ENCODE assay signal across 20 mouse cellular contexts in the genomic region with DNA sequence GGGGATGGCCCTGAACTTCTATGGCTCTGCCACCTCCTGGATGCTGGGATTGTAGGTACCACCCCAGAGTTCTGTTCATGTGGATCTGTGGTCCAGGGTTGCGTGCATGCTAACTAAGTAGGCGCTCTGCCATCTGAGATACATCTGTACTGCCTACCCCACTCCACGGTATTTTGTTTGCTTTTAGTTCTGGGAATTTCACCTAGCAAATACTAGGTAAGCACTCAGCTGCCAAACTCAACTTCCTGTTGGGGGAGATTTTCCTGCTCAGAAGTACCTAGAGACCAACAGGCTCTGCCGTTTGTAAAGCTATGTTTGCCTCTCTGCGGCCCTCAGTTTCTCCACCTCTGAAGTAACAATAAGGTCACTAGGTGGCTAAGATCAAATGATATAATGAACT. TPM values are rescaled to one million over a fixed set of nuclear protein-coding genes. Genes with fewer than 3 reads are reported as not detected.
A peak's percentile ranks its signal among the peaks of the same experiment; 100 is the strongest.
DNase-seq lines count a peak whose midpoint lies in the region; ATAC-seq and TF ChIP-seq lines count a peak whose summit lies in the region.
"Had no signal": no experiment of that assay in that cellular context is flagged by ENCODE, and none has a peak within 500 bp of the region (broad histone marks: within the 10 kb centered on the region; RNA-seq: fewer than 3 reads in every experiment).

No protein-coding gene starts in this region.

- H3K36me3 ChIP-seq in forebrain, embryonic 14.5 days (ENCODE audit: control insufficient read depth, insufficient read depth, low read length): no peaks in the 10 kb centered on the region
- no peaks in the 10 kb centered on the region for H3K36me3 ChIP-seq in forebrain, embryonic 10.5 days (replicated peaks)
- H3K36me3 ChIP-seq in limb, embryonic 11.5 days (ENCODE audit: control insufficient read depth, insufficient read depth, low read length): no peaks in the 10 kb centered on the region
- no peaks in the 10 kb centered on the region for H3K36me3 ChIP-seq in limb, embryonic 10.5 days
- no peaks in the 10 kb centered on the region for H3K36me3 ChIP-seq in midbrain, embryonic 11.5 days (ENCODE audit: control insufficient read depth, insufficient read depth, low read length)
- H3K36me3 ChIP-seq in midbrain, postnatal 0 days (ENCODE audit: insufficient read depth, low read length): no peaks in the 10 kb centered on the region
- H3K36me3 ChIP-seq in neural tube, embryonic 15.5 days: no peaks in the 10 kb centered on the region
- H3K36me3 ChIP-seq: G1E; heart, embryonic 12.5 days; stomach, embryonic 15.5 days had no signal

- H3K9ac ChIP-seq in forebrain, embryonic 14.5 days (ENCODE audit: low read length): no peak overlapping the region
- H3K9ac ChIP-seq in limb, embryonic 11.5 days (ENCODE audit: low read length): peak overlapping the region; percentile 18; the same call in 1 of the 2 replicates
- no peak overlapping the region; the same call in 1 of the 2 replicates for H3K9ac ChIP-seq in midbrain, embryonic 11.5 days (ENCODE audit: low read length)
- no peak overlapping the region for H3K9ac ChIP-seq in midbrain, postnatal 0 days (replicated peaks; ENCODE audit: low read length, poor library complexity, severe bottlenecking)
- H3K9ac ChIP-seq in neural tube, embryonic 15.5 days (replicated peaks): no peak overlapping the region
- H3K9ac ChIP-seq: liver, postnatal 0 days; stomach, embryonic 15.5 days had no signal

- H3K27ac ChIP-seq in forebrain, embryonic 14.5 days (ENCODE audit: low read depth, low read length): no peak overlapping the region
- no peak overlapping the region for H3K27ac ChIP-seq in forebrain, embryonic 10.5 days
- H3K27ac ChIP-seq in limb, embryonic 11.5 days (replicated peaks; ENCODE audit: low read depth, low read length): no peak overlapping the region
- H3K27ac ChIP-seq in limb, embryonic 10.5 days: no peak overlapping the region
- H3K27ac ChIP-seq in midbrain, embryonic 11.5 days (ENCODE audit: low read depth, low read length): no peak overlapping the region
- H3K27ac ChIP-seq in midbrain, postnatal 0 days (ENCODE audit: low read depth, low read length): no peak overlapping the region
- no peak overlapping the region for H3K27ac ChIP-seq in neural tube, embryonic 15.5 days (replicated peaks)
- H3K27ac ChIP-seq: stomach, embryonic 15.5 days had no signal

- no peak overlapping the region for H3K4me3 ChIP-seq in forebrain, embryonic 14.5 days (ENCODE audit: low read depth, low read length)
- no peak overlapping the region for H3K4me3 ChIP-seq in forebrain, embryonic 10.5 days
- H3K4me3 ChIP-seq in limb, embryonic 11.5 days (ENCODE audit: low read depth, low read length): no peak overlapping the region
- no peak overlapping the region for H3K4me3 ChIP-seq in limb, embryonic 10.5 days
- H3K4me3 ChIP-seq in midbrain, embryonic 11.5 days (ENCODE audit: low read depth, low read length): no peak overlapping the region
- no peak overlapping the region for H3K4me3 ChIP-seq in midbrain, postnatal 0 days (ENCODE audit: low read depth, low read length)
- H3K4me3 ChIP-seq in neural tube, embryonic 15.5 days (replicated peaks): no peak overlapping the region
- H3K4me3 ChIP-seq: myocyte had no signal

- H3K9me3 ChIP-seq in forebrain, embryonic 14.5 days (replicated peaks; ENCODE audit: control insufficient read depth, low read length): no peaks in the 10 kb centered on the region
- H3K9me3 ChIP-seq in forebrain, embryonic 10.5 days: no peaks in the 10 kb centered on the region
- H3K9me3 ChIP-seq in limb, embryonic 11.5 days (ENCODE audit: control insufficient read depth, low read length): no peaks in the 10 kb centered on the region
- no peaks in the 10 kb centered on the region for H3K9me3 ChIP-seq in limb, embryonic 10.5 days (replicated peaks)
- H3K9me3 ChIP-seq in midbrain, embryonic 11.5 days (ENCODE audit: control insufficient read depth, low read length): no peaks in the 10 kb centered on the region
- H3K9me3 ChIP-seq in midbrain, postnatal 0 days (ENCODE audit: low read length): no peaks in the 10 kb centered on the region
- H3K9me3 ChIP-seq in neural tube, embryonic 15.5 days (replicated peaks): no peaks in the 10 kb centered on the region
- H3K9me3 ChIP-seq: heart, embryonic 12.5 days; stomach, embryonic 15.5 days had no signal

- 90% methylated on average over 5 of the region's 5 CpGs for WGBS in forebrain, embryonic 14.5 days
- 88% methylated on average over 5 of the region's 5 CpGs for WGBS in forebrain, embryonic 10.5 days
- 89% methylated on average over 5 of the region's 5 CpGs for WGBS in limb, embryonic 11.5 days
- 89% methylated on average over 5 of the region's 5 CpGs for WGBS in limb, embryonic 10.5 days
- 88% methylated on average over 5 of the region's 5 CpGs for WGBS in midbrain, embryonic 11.5 days
- WGBS in midbrain, postnatal 0 days: 90% methylated on average over 5 of the region's 5 CpGs
- 87% methylated on average over 5 of the region's 5 CpGs for WGBS in neural tube, embryonic 15.5 days

- ATAC-seq in forebrain, embryonic 14.5 days: no peak
- no peak for ATAC-seq in limb, embryonic 11.5 days (ENCODE audit: insufficient number of reproducible peaks, low FRiP score, low TSS enrichment, low read depth)
- ATAC-seq in midbrain, embryonic 11.5 days (ENCODE audit: low FRiP score): no peak
- ATAC-seq in midbrain, postnatal 0 days (ENCODE audit: low FRiP score): no peak
- no peak for ATAC-seq in neural tube, embryonic 15.5 days (ENCODE audit: low FRiP score)
- ATAC-seq: activated CD4-positive, CD25-positive, alpha-beta regulatory T cell, adult 4 months had no signal

- no peaks in the 10 kb centered on the region for H3K4me1 ChIP-seq in forebrain, embryonic 14.5 days (ENCODE audit: control insufficient read depth, insufficient read depth, low read length)
- 0 out of 2 replicates have a peak, but pooled peaks cover 7% of the 10 kb centered on the region for H3K4me1 ChIP-seq in forebrain, embryonic 10.5 days
- H3K4me1 ChIP-seq in limb, embryonic 11.5 days (ENCODE audit: control insufficient read depth, insufficient read depth, low read length): no peaks in the 10 kb centered on the region
- peaks cover 3% of the 10 kb centered on the region; the same call in 1 of the 2 replicates for H3K4me1 ChIP-seq in limb, embryonic 10.5 days
- H3K4me1 ChIP-seq in midbrain, embryonic 11.5 days (ENCODE audit: control insufficient read depth, insufficient read depth, low read length): no peaks in the 10 kb centered on the region
- H3K4me1 ChIP-seq in midbrain, postnatal 0 days (ENCODE audit: insufficient read depth, low read length): no peaks in the 10 kb centered on the region
- H3K4me1 ChIP-seq in neural tube, embryonic 15.5 days: peaks cover 2% of the 10 kb centered on the region; the same call in 1 of the 2 replicates
- H3K4me1 ChIP-seq: stomach, embryonic 15.5 days had no signal

- no peak for DNase-seq in forebrain, embryonic 14.5 days (ENCODE audit: low spot score)
- no peak for DNase-seq in forebrain, embryonic 10.5 days (ENCODE audit: extremely low spot score, low spot score)
- DNase-seq in limb, embryonic 11.5 days (ENCODE audit: low spot score): no peak
- no peak for DNase-seq in limb, embryonic 10.5 days (ENCODE audit: low spot score)
- DNase-seq in midbrain, embryonic 11.5 days (ENCODE audit: low spot score, missing footprints): peak; percentile 47
- no peak for DNase-seq in midbrain, postnatal 0 days (ENCODE audit: low spot score)
- DNase-seq in retina, postnatal 1 day: no peak
- DNase-seq: thymus, adult 18-20 months had no signal

- no peak for TF ChIP-seq CTCF in midbrain, postnatal 0 days (IDR thresholded peaks at IDR 0.05)

- H3K4me2 ChIP-seq in forebrain, embryonic 14.5 days (ENCODE audit: low read length): peak overlapping the region; percentile 54; the same call in 1 of the 2 replicates
- no peak overlapping the region for H3K4me2 ChIP-seq in limb, embryonic 11.5 days (ENCODE audit: low read depth, severe bottlenecking)
- no peak overlapping the region; the same call in 1 of the 2 replicates for H3K4me2 ChIP-seq in midbrain, embryonic 11.5 days
- H3K4me2 ChIP-seq in midbrain, postnatal 0 days (ENCODE audit: low read depth, low read length, poor library complexity, severe bottlenecking): no peak overlapping the region
- 0 out of 2 replicates have a peak overlapping the region, but pooled peaks have one; percentile 60 for H3K4me2 ChIP-seq in neural tube, embryonic 15.5 days

- no peaks in the 10 kb centered on the region for H3K27me3 ChIP-seq in forebrain, embryonic 14.5 days (replicated peaks; ENCODE audit: control insufficient read depth, insufficient read depth, low read length)
- H3K27me3 ChIP-seq in forebrain, embryonic 10.5 days (ENCODE audit: poor library complexity, severe bottlenecking): peaks cover 11% of the 10 kb centered on the region; the same call in 1 of the 2 replicates
- H3K27me3 ChIP-seq in limb, embryonic 11.5 days (ENCODE audit: control insufficient read depth, insufficient read depth, low read length): no peaks in the 10 kb centered on the region
- peaks cover 6% of the 10 kb centered on the region; the same call in 1 of the 2 replicates for H3K27me3 ChIP-seq in limb, embryonic 10.5 days (ENCODE audit: low read depth, poor library complexity, severe bottlenecking)
- no peaks in the 10 kb centered on the region for H3K27me3 ChIP-seq in midbrain, embryonic 11.5 days (ENCODE audit: control insufficient read depth, insufficient read depth, low read length)
- H3K27me3 ChIP-seq in midbrain, postnatal 0 days (ENCODE audit: insufficient read depth, low read length): no peaks in the 10 kb centered on the region
- peaks cover 8% of the 10 kb centered on the region; the same call in 1 of the 2 replicates for H3K27me3 ChIP-seq in neural tube, embryonic 15.5 days (replicated peaks)
- H3K27me3 ChIP-seq: stomach, embryonic 15.5 days had no signal

RNA-seq across cellular contexts. Expression of a gene that starts 25.0 kb away (rescaled TPM):
- 3.6 and 5.0 TPM in 2 replicates for polyA plus RNA-seq in forebrain, embryonic 14.5 days (2014; fragmentation: Nextera tagmentation; extraction: Ambion mirVana)
- polyA plus RNA-seq in forebrain, embryonic 10.5 days (2016; fragmentation: Nextera tagmentation; extraction: Ambion mirVana): 11.0 and 13.4 TPM in 2 replicates
- 0.05 and 0.07 TPM in 2 replicates for polyA plus RNA-seq in limb, embryonic 11.5 days (2014; fragmentation: Nextera tagmentation; extraction: Ambion mirVana)
- polyA plus RNA-seq in limb, embryonic 10.5 days (2016; fragmentation: Nextera tagmentation; extraction: Ambion mirVana): 0.10 and 0.26 TPM in 2 replicates
- 0.43 and 1.3 TPM in 2 replicates for polyA plus RNA-seq in midbrain, embryonic 11.5 days (2014; fragmentation: Nextera tagmentation; extraction: Ambion mirVana)
- total RNA-seq in midbrain, postnatal 0 days (2014; rRNA removed): 0.93 TPM in 1 of 2 replicates, not detected in the other
- 0.06 TPM in 1 of 2 replicates, not detected in the other for polyA plus RNA-seq in midbrain, postnatal 0 days (2015; fragmentation: Nextera tagmentation; extraction: Ambion mirVana)
- polyA plus RNA-seq in neural tube, embryonic 15.5 days (2015; fragmentation: Nextera tagmentation; extraction: Ambion mirVana): 1.8 and 1.9 TPM in 2 replicates
- total RNA-seq: adrenal gland, postnatal 10 days; gastrocnemius, postnatal 25 days; heart, postnatal 25 days; liver, adult 2 months; megakaryocyte-erythroid progenitor cell, adult 5-6 weeks had no signal
- polyA plus RNA-seq: activated CD4-positive, CD25-positive, alpha-beta regulatory T cell, adult 4 months; G1E; heart, embryonic 12.5 days; liver, adult 2 months; liver, postnatal 0 days had no signal

RNA-seq across cellular contexts. Expression of a gene that starts 37.1 kb away (rescaled TPM):
- polyA plus RNA-seq in forebrain, embryonic 14.5 days (2014; fragmentation: Nextera tagmentation; extraction: Ambion mirVana): 0.58 and 1.1 TPM in 2 replicates
- polyA plus RNA-seq in forebrain, embryonic 10.5 days (2016; fragmentation: Nextera tagmentation; extraction: Ambion mirVana): 0.06 and 0.39 TPM in 2 replicates
- 11.1 and 11.5 TPM in 2 replicates for polyA plus RNA-seq in limb, embryonic 11.5 days (2014; fragmentation: Nextera tagmentation; extraction: Ambion mirVana)
- 2.6 and 5.6 TPM in 2 replicates for polyA plus RNA-seq in limb, embryonic 10.5 days (2016; fragmentation: Nextera tagmentation; extraction: Ambion mirVana)
- polyA plus RNA-seq in midbrain, embryonic 11.5 days (2014; fragmentation: Nextera tagmentation; extraction: Ambion mirVana): 0.20 TPM in 1 of 2 replicates, not detected in the other
- total RNA-seq in midbrain, postnatal 0 days (2014; rRNA removed): 0.11 and 0.14 TPM in 2 replicates
- polyA plus RNA-seq in midbrain, postnatal 0 days (2015; fragmentation: Nextera tagmentation; extraction: Ambion mirVana): 0.07 TPM in 1 of 2 replicates, not detected in the other
- polyA plus RNA-seq in neural tube, embryonic 15.5 days (2015; fragmentation: Nextera tagmentation; extraction: Ambion mirVana): 0.27 and 6.4 TPM in 2 replicates
- total RNA-seq: G1E; megakaryocyte-erythroid progenitor cell, adult 5-6 weeks had no signal
- polyA plus RNA-seq: activated CD4-positive, CD25-positive, alpha-beta regulatory T cell, adult 4 months; G1E had no signal

Comparison
In these comparisons a context has a peak if more than half of its experiments do, and no peak if none do; other contexts are left out.
1. H3K4me2 ChIP-seq: peak in forebrain, embryonic 14.5 days (single experiment) and neural tube, embryonic 15.5 days (single experiment); none in limb, embryonic 11.5 days (single experiment), midbrain, embryonic 11.5 days (single experiment) and midbrain, postnatal 0 days (single experiment).